Mouse (Mus musculus) limb, embryonic 12.5 days (tissue): ENCODE results near the gene Cmklr1. TPM values are rescaled to one million over a fixed set of nuclear protein-coding genes. Genes with fewer than 3 reads are reported as not detected.

Experiments
- ATAC-seq: fragments of 200-750 bp; cut with Nextera tagmentation; 2 replicates; pipeline ENCODE4 v1.8.0; 2017; ENCODE audit warnings: low read depth, moderate TSS enrichment; ENCODE audit not compliant: insufficient number of reproducible peaks, insufficient read depth, low FRiP score, low TSS enrichment
- H3K27ac ChIP-seq: fragments of 300-500 bp; sonication (generic); 2 replicates; pipeline ENCODE4 v1.5.1; 2016; ENCODE audit warnings: mild to moderate bottlenecking, moderate library complexity
- H3K27me3 ChIP-seq: fragments of 300-500 bp; sonication (generic); 2 replicates; pipeline ENCODE4 v1.6.1; 2016; ENCODE audit warnings: mild to moderate bottlenecking, moderate library complexity
- H3K36me3 ChIP-seq: fragments of 300-500 bp; sonication (generic); 2 replicates; pipeline ENCODE4 v1.6.1; 2016; ENCODE audit warnings: mild to moderate bottlenecking, moderate library complexity
- H3K4me1 ChIP-seq: fragments of 300-500 bp; sonication (generic); replicated peaks from 2 replicates; pipeline ENCODE4 v1.6.1; 2016
- H3K4me2 ChIP-seq: fragments of 300-500 bp; sonication (generic); 2 replicates; pipeline ENCODE4 v1.6.1; 2016; ENCODE audit warnings: mild to moderate bottlenecking, moderate library complexity
- H3K4me3 ChIP-seq: fragments of 300-500 bp; sonication (generic); replicated peaks from 2 replicates; pipeline ENCODE4 v1.5.1; 2016; ENCODE audit warnings: mild to moderate bottlenecking
- H3K9ac ChIP-seq: fragments of 300-500 bp; sonication (generic); replicated peaks from 2 replicates; pipeline ENCODE4 v1.6.1; 2016; ENCODE audit warnings: mild to moderate bottlenecking, moderate library complexity
- H3K9me3 ChIP-seq: fragments of 300-500 bp; sonication (generic); 2 replicates; pipeline ENCODE4 v1.6.1; 2016; ENCODE audit warnings: mild to moderate bottlenecking, moderate library complexity
- WGBS: fragments of 180-500 bp; shearing (Covaris S2); methylation state at CpG from one replicate; pipeline ENCODE4 v1.1.7; 2016; 5-methylcytosine and 5-hydroxymethylcytosine counted together
- polyA plus RNA-seq: library from polyadenylated mRNA; unstranded; fragments of >200 nt; fragmentation: Nextera tagmentation; extraction: Ambion mirVana; gene quantifications from 2 replicates; pipeline ENCODE4 v1.2.1, GENCODE M21; 2016

The Cmklr1 gene
- polyA plus RNA-seq, 1 experiment from 2014 or later: 3.2 TPM

DNA sequence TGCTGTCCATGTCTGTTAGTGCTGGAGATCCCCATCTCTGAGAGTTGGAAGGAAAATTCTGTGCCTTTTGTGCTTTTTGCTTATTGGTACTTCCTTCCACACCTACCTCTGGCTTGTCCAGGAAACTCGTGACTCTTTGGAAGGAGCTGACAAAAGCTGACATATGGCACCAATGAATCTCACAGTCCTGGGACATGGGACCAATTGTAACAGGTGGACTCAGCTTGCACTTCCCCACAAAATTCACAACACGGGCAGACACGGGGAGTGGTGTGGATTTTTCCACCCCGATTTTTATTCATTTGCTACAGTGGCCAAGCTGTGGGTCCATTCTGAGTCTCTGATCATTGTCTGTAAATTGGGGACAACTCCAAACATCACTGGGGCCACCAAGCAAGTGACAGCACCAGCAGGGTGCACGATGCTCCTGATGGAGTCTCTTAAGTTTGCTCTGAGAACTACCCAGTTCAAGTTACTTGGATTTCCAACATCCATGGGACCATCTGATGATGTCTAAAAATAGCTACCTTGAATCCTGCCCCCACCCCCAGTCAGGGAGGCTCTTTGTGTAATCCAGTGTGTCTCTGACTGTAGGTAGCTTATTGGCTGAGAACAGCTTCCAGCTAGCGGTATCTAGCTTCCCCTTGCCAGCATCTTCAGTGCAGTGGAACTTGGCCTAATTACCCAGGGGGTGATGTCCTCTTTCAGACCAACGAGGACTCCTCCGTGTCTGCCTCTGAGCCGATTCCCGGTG, 84.9 kb downstream of the Cmklr1 start:
- no peaks in the 10 kb centered on the region for H3K36me3 ChIP-seq
- no peaks in the 10 kb centered on the region for H3K27me3 ChIP-seq
- no peak overlapping the region for H3K4me3 ChIP-seq
- H3K27ac ChIP-seq: no peak overlapping the region
- 80% methylated on average over 10 of the region's 10 CpGs for WGBS
- no peaks in the 10 kb centered on the region for H3K4me1 ChIP-seq
- H3K9me3 ChIP-seq: no peaks in the 10 kb centered on the region
- no peak overlapping the region for H3K9ac ChIP-seq
- H3K4me2 ChIP-seq: no peak overlapping the region
- ATAC-seq: no peak

DNA sequence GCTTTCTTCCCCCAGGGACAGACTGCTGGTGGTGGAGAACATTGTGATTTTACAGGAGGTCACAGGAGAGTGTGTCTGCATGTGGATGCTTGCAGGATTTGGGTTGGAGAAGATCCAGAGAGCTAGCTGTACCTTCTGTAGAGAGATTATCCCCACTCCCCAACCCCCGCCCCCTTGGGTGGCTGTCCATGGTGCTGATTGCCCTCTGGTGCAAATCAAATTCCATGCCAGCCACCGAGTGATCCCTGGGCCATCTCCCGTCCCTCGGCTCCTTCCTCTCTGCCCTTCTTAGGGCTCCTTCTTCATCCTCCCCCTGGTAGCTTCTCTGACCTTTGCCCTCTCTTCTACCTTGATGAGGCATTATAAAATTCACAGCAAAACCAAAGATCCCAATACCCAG, 85.8 kb downstream of the Cmklr1 start:
- 29% methylated on average over 4 of the region's 4 CpGs for WGBS
- no peak for ATAC-seq
- Histone ChIP-seq H3K4me1 (no peaks in the 10 kb centered on the region), H3K9me3 (no peaks in the 10 kb centered on the region), H3K4me3 (no peak overlapping the region), H3K36me3 (no peaks in the 10 kb centered on the region), H3K27ac (no peak overlapping the region), H3K9ac (no peak overlapping the region), H3K27me3 (no peaks in the 10 kb centered on the region), H3K4me2 (no peak overlapping the region)

Other genes starting within 250 kb of the Cmklr1 start
- 5.2 and 5.4 TPM in 2 replicates for gene Wscd2, start 160.1 kb downstream of the Cmklr1 start, polyA plus RNA-seq
- gene 1700069L16Rik, start 74.3 kb upstream of the Cmklr1 start, polyA plus RNA-seq: not detected in 2 replicates
- 3.8 and 5.0 TPM in 2 replicates for gene Ficd, start 85.4 kb upstream of the Cmklr1 start, polyA plus RNA-seq
- gene Sart3, start 122.1 kb upstream of the Cmklr1 start, polyA plus RNA-seq: 87.9 and 91.5 TPM in 2 replicates
- gene Iscu, start 122.3 kb upstream of the Cmklr1 start, polyA plus RNA-seq: 117 and 128 TPM in 2 replicates
- 236 and 242 TPM in 2 replicates for gene Tmem119, start 150.1 kb upstream of the Cmklr1 start, polyA plus RNA-seq
- gene Selplg, start 182.2 kb upstream of the Cmklr1 start, polyA plus RNA-seq: 1.4 and 1.8 TPM in 2 replicates